Mouse (Mus musculus): Measurements from ENCODE around the gene Dclre1a. TPM values are rescaled to one million over a fixed set of nuclear protein-coding genes. Genes with fewer than 3 reads are reported as not detected.

The Dclre1a gene
- polyA plus RNA-seq, 1 experiment, result 0.14 TPM

- H3K27me3 ChIP-seq (ENCODE audit: control insufficient read depth), result no peaks in the 10 kb centered on the region
- H3K9me3 ChIP-seq (ENCODE audit: control insufficient read depth, low read length), result no peaks in the 10 kb centered on the region
- no peak for TF ChIP-seq GATA1 (IDR thresholded peaks at IDR 0.05; ENCODE audit: low read length)
- TF ChIP-seq TAL1 (IDR thresholded peaks at IDR 0.05; ENCODE audit: low read length), result no peak
- no peak overlapping the region for H3K4me3 ChIP-seq (replicated peaks)
- no peaks in the 10 kb centered on the region for H3K36me3 ChIP-seq (ENCODE audit: control insufficient read depth)
- no peaks in the 10 kb centered on the region for H3K4me1 ChIP-seq (ENCODE audit: control insufficient read depth)
Measured at GRCm38 (mm10) chr19:56489601-56490000, 58.4 kb downstream of the Dclre1a start.

- no peak for TF ChIP-seq GATA1 (IDR thresholded peaks at IDR 0.05; ENCODE audit: low read length)
- no peak for TF ChIP-seq TAL1 (IDR thresholded peaks at IDR 0.05; ENCODE audit: low read length)
- H3K36me3 ChIP-seq (ENCODE audit: control insufficient read depth), result no peaks in the 10 kb centered on the region
- H3K27me3 ChIP-seq (ENCODE audit: control insufficient read depth), result no peaks in the 10 kb centered on the region
- no peaks in the 10 kb centered on the region for H3K9me3 ChIP-seq (ENCODE audit: control insufficient read depth, low read length)
- no peak overlapping the region for H3K4me3 ChIP-seq (replicated peaks)
- H3K4me1 ChIP-seq (ENCODE audit: control insufficient read depth), result no peaks in the 10 kb centered on the region
Measured at GRCm38 (mm10) chr19:56487339-56487738, 60.7 kb downstream of the Dclre1a start.

GRCm38 (mm10) chr19:56486926-56487325 is 61.1 kb downstream of the Dclre1a start:
- Histone ChIP-seq H3K4me3 (replicated peaks) (no peak overlapping the region), H3K4me1 (ENCODE audit: control insufficient read depth) (no peaks in the 10 kb centered on the region), H3K27me3 (ENCODE audit: control insufficient read depth) (no peaks in the 10 kb centered on the region), H3K9me3 (ENCODE audit: control insufficient read depth, low read length) (no peaks in the 10 kb centered on the region), H3K36me3 (ENCODE audit: control insufficient read depth) (no peaks in the 10 kb centered on the region)
- TF ChIP-seq TAL1 (IDR thresholded peaks at IDR 0.05; ENCODE audit: low read length) (no peak), GATA1 (IDR thresholded peaks at IDR 0.05; ENCODE audit: low read length) (no peak)

- Histone ChIP-seq H3K4me1 (ENCODE audit: control insufficient read depth) (no peaks in the 10 kb centered on the region), H3K36me3 (ENCODE audit: control insufficient read depth) (no peaks in the 10 kb centered on the region), H3K27me3 (ENCODE audit: control insufficient read depth) (no peaks in the 10 kb centered on the region), H3K9me3 (ENCODE audit: control insufficient read depth, low read length) (no peaks in the 10 kb centered on the region), H3K4me3 (replicated peaks) (no peak overlapping the region)
- TF ChIP-seq GATA1 (IDR thresholded peaks at IDR 0.05; ENCODE audit: low read length) (no peak), TAL1 (IDR thresholded peaks at IDR 0.05; ENCODE audit: low read length) (no peak)
Measured at GRCm38 (mm10) chr19:56485376-56486271, 62.4 kb downstream of the Dclre1a start.

- Histone ChIP-seq H3K9me3 (ENCODE audit: control insufficient read depth, low read length) (no peaks in the 10 kb centered on the region), H3K4me1 (ENCODE audit: control insufficient read depth) (no peaks in the 10 kb centered on the region), H3K27me3 (ENCODE audit: control insufficient read depth) (no peaks in the 10 kb centered on the region), H3K4me3 (replicated peaks) (no peak overlapping the region), H3K36me3 (ENCODE audit: control insufficient read depth) (no peaks in the 10 kb centered on the region)
- TF ChIP-seq TAL1 (IDR thresholded peaks at IDR 0.05; ENCODE audit: low read length), result no peak
Measured at GRCm38 (mm10) chr19:56484630-56485375, 63.2 kb downstream of the Dclre1a start.

Other genes with a start within 250 kb of the Dclre1a start
- 0.01 TPM in 1 of 2 replicates, not detected in the other for gene Nrap, start 158.2 kb downstream of the Dclre1a start, polyA plus RNA-seq (2012)
- gene Casp7, start 151.1 kb downstream of the Dclre1a start, polyA plus RNA-seq (2012), result 0.47 and 0.57 TPM in 2 replicates
- gene Plekhs1, start 86.6 kb downstream of the Dclre1a start, polyA plus RNA-seq (2012), result not detected in 2 replicates
- 1.1 and 1.3 TPM in 2 replicates for gene Nhlrc2, start within 50 bp of the Dclre1a start, polyA plus RNA-seq (2012)
- 0.02 and 0.06 TPM in 2 replicates for gene Adrb1, start 174.0 kb upstream of the Dclre1a start, polyA plus RNA-seq (2012)